Mouse (Mus musculus): ENCODE data around the gene Sdr39u1. TPM values are rescaled to one million over a fixed set of nuclear protein-coding genes. Genes with fewer than 3 reads are reported as not detected.

Gene Sdr39u1
- total RNA-seq, 1 experiment = 8.2 TPM

DNA sequence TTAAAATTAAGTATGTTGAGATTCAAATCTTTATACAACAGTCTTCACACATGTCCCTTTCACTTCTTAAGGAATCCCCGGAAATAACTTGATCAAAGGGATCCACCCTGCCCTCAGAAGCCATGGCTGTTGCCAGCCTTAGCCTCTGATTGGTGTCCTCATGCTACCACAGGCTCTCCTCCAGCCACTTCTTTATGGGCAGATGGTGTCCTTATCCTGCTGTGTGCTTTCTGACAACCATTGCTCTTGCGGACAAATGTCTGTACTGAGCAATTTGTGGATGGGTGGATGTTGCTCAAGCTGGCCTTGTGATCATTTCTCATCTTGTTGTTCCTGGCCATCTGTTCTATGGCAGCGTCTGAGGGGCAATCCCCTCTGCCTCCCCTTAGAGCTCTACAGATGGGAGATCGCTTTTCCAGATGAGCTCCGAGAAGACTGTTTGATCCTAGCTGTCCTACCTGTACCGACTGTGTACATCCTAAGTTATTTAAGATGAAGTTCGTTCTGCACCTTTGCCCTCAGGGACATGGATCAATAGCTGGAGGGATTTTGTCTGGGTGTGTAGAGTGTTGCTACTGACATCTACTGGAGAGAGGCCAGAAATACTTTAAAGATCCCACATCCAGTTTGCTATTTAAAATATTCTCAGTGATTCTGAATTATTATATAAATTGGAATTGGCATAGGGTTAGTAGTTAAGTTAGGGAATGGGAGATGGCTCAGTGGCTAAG, 40.1 kb upstream of the Sdr39u1 start:
- Histone ChIP-seq H3K27ac (ENCODE audit: insufficient read depth, low read depth, low read length, poor library complexity, severe bottlenecking) (no peak overlapping the region), H3K36me3 (ENCODE audit: control insufficient read depth, insufficient read depth, low read length, poor library complexity, severe bottlenecking) (no peaks in the 10 kb centered on the region), H3K9ac (ENCODE audit: insufficient read depth, low read depth, low read length, poor library complexity, severe bottlenecking) (no peak overlapping the region), H3K9me3 (ENCODE audit: control insufficient read depth, insufficient read depth, low read depth, low read length) (no peaks in the 10 kb centered on the region), H3K4me1 (ENCODE audit: control insufficient read depth in 2 of 2, insufficient read depth in 2 of 2, low read length in 2 of 2, poor library complexity in 1 of 2) (no peaks in the 10 kb centered on the region), H3K4me3 (ENCODE audit: insufficient read depth in 1 of 2, low read depth in 1 of 2, low read length in 2 of 2, poor library complexity in 1 of 2, severe bottlenecking in 1 of 2) (no peak overlapping the region)
- in situ Hi-C loops (cut with MboI; ENCODE audit: low sequenced_read_pairs in 2 of 2, unreplicated experiment in 2 of 2) = no loop called here
- TF ChIP-seq CHD2 (IDR thresholded peaks at IDR 0.05; ENCODE audit: low read depth, low read length) (no peak), ZC3H11A (IDR thresholded peaks at IDR 0.05; ENCODE audit: borderline replicate concordance, low read depth, low read length) (no peak), MAFK (IDR thresholded peaks at IDR 0.05; ENCODE audit: insufficient read depth, low read depth, low read length) (no peak), HCFC1 (IDR thresholded peaks at IDR 0.05; ENCODE audit: borderline replicate concordance, insufficient read depth, low read length) (no peak), ZNF384 (IDR thresholded peaks at IDR 0.05; ENCODE audit: low read depth, low read length) (no peak)
- DNase-seq (ENCODE audit: low read depth, low spot score) = no peak

DNA sequence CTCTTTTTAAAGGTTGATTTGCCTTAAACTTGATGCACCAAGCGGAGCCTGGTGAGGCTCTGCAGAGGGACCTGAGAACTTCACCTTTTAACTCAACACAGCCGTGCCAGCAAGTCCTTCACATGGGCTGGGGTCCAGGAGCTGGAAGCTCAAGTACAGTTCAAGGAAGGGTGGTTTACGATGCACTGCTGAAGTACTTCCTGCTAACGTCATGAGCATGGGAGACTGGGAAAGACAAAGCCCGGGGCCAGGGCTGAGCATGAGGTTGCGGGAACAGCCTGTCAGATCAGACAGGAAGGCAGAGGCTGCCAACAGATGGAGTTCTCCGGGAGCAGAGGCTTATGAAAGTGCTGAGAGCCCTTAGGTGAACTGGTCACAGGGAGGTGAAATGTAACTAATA, 33.5 kb upstream of the Sdr39u1 start:
- DNase-seq (ENCODE audit: low read depth, low spot score) = no peak
- Histone ChIP-seq H3K4me3 (ENCODE audit: insufficient read depth in 1 of 2, low read depth in 1 of 2, low read length in 2 of 2, poor library complexity in 1 of 2, severe bottlenecking in 1 of 2) (no peak overlapping the region), H3K36me3 (ENCODE audit: control insufficient read depth, insufficient read depth, low read length, poor library complexity, severe bottlenecking) (no peaks in the 10 kb centered on the region), H3K4me1 (ENCODE audit: control insufficient read depth in 2 of 2, insufficient read depth in 2 of 2, low read length in 2 of 2, poor library complexity in 1 of 2) (no peaks in the 10 kb centered on the region), H3K27ac (ENCODE audit: insufficient read depth, low read depth, low read length, poor library complexity, severe bottlenecking) (no peak overlapping the region), H3K9me3 (ENCODE audit: control insufficient read depth, insufficient read depth, low read depth, low read length) (no peaks in the 10 kb centered on the region), H3K9ac (ENCODE audit: insufficient read depth, low read depth, low read length, poor library complexity, severe bottlenecking) (no peak overlapping the region)
- in situ Hi-C loops (cut with MboI; ENCODE audit: low sequenced_read_pairs in 2 of 2, unreplicated experiment in 2 of 2) = no loop called here
- no peak for TF ChIP-seq ZNF384 (IDR thresholded peaks at IDR 0.05; ENCODE audit: low read depth, low read length)
- no peak for TF ChIP-seq HCFC1 (IDR thresholded peaks at IDR 0.05; ENCODE audit: borderline replicate concordance, insufficient read depth, low read length)
- no peak for TF ChIP-seq CHD2 (IDR thresholded peaks at IDR 0.05; ENCODE audit: low read depth, low read length)
- TF ChIP-seq ZC3H11A (IDR thresholded peaks at IDR 0.05; ENCODE audit: borderline replicate concordance, low read depth, low read length) = no peak
- no peak for TF ChIP-seq MAFK (IDR thresholded peaks at IDR 0.05; ENCODE audit: insufficient read depth, low read depth, low read length)

DNA sequence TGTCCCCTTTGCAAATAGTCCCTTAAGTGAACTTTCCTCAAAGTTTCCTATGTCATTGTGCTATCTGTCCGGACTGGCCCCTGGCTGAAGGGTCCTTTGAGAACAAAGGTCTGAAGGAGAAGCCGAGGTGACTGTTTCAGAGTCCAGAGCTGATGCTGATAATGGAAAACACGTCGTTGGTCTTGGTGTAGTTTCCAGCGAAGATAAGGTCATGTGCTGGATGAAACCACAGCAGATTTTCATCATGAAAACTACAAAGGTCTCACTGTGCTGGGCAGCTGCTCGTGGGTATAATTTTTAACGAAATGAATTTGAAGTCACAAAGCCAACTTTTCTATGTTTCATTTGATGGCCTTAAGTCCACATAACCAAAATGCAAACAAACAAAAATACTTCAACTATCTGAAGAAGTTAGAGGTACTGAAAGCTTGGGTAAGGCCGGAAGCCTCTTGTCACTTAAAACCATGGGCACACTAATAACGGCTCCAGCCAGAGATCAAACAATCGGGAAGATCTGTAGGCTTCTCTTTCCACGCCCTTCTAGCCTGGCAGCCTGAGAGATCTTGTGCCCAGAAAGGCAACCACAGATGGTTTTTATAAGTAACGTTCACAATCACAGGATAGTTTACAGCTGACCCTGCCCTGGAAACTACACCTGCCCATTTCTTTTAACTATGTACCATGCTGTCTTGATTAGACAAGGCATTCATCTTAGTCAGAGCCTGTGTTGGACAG, 29.3 kb upstream of the Sdr39u1 start:
- TF ChIP-seq ZNF384 (IDR thresholded peaks at IDR 0.05; ENCODE audit: low read depth, low read length) = no peak
- no peak for TF ChIP-seq HCFC1 (IDR thresholded peaks at IDR 0.05; ENCODE audit: borderline replicate concordance, insufficient read depth, low read length)
- no peak for TF ChIP-seq MAFK (IDR thresholded peaks at IDR 0.05; ENCODE audit: insufficient read depth, low read depth, low read length)
- H3K9me3 ChIP-seq (ENCODE audit: control insufficient read depth, insufficient read depth, low read depth, low read length) = no peaks in the 10 kb centered on the region
- H3K4me3 ChIP-seq (ENCODE audit: insufficient read depth in 1 of 2, low read depth in 1 of 2, low read length in 2 of 2, poor library complexity in 1 of 2, severe bottlenecking in 1 of 2) = no peak overlapping the region
- H3K4me1 ChIP-seq (ENCODE audit: control insufficient read depth in 2 of 2, insufficient read depth in 2 of 2, low read length in 2 of 2, poor library complexity in 1 of 2) = no peaks in the 10 kb centered on the region
- no peak overlapping the region for H3K27ac ChIP-seq (ENCODE audit: insufficient read depth, low read depth, low read length, poor library complexity, severe bottlenecking)
- in situ Hi-C loops (cut with MboI; ENCODE audit: low sequenced_read_pairs in 2 of 2, unreplicated experiment in 2 of 2) = no loop called here
- DNase-seq (ENCODE audit: low read depth, low spot score) = no peak
- no peak overlapping the region for H3K9ac ChIP-seq (ENCODE audit: insufficient read depth, low read depth, low read length, poor library complexity, severe bottlenecking)
- H3K36me3 ChIP-seq (ENCODE audit: control insufficient read depth, insufficient read depth, low read length, poor library complexity, severe bottlenecking) = no peaks in the 10 kb centered on the region

DNA sequence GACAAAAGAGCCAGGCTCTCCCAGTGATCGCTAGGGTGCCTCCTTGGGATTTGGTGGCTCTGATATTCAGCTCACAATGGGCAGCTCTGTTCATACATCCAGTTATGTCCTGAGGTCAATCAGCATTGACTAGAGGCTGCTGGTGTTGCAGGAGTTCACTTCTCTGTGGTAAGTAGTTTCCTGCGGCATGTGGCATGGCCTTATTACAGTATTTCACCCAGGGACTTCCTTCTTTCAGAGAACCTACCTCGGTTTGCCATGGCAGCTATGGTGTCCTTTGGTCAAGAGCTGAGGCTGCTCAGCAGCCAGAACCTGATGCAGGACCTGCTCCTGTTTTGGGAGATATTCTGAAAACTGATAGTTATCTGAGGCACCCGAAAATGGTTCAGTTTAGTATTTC, 26.8 kb upstream of the Sdr39u1 start:
- H3K9ac ChIP-seq (ENCODE audit: insufficient read depth, low read depth, low read length, poor library complexity, severe bottlenecking) = no peak overlapping the region
- H3K4me3 ChIP-seq (ENCODE audit: insufficient read depth in 1 of 2, low read depth in 1 of 2, low read length in 2 of 2, poor library complexity in 1 of 2, severe bottlenecking in 1 of 2) = no peak overlapping the region
- no peaks in the 10 kb centered on the region for H3K4me1 ChIP-seq (ENCODE audit: control insufficient read depth in 2 of 2, insufficient read depth in 2 of 2, low read length in 2 of 2, poor library complexity in 1 of 2)
- no peak for TF ChIP-seq CHD2 (IDR thresholded peaks at IDR 0.05; ENCODE audit: low read depth, low read length)
- no peak for TF ChIP-seq ZNF384 (IDR thresholded peaks at IDR 0.05; ENCODE audit: low read depth, low read length)
- TF ChIP-seq HCFC1 (IDR thresholded peaks at IDR 0.05; ENCODE audit: borderline replicate concordance, insufficient read depth, low read length) = no peak
- TF ChIP-seq ZC3H11A (IDR thresholded peaks at IDR 0.05; ENCODE audit: borderline replicate concordance, low read depth, low read length) = no peak
- no peak for TF ChIP-seq MAFK (IDR thresholded peaks at IDR 0.05; ENCODE audit: insufficient read depth, low read depth, low read length)
- DNase-seq (ENCODE audit: low read depth, low spot score) = no peak
- no peaks in the 10 kb centered on the region for H3K9me3 ChIP-seq (ENCODE audit: control insufficient read depth, insufficient read depth, low read depth, low read length)
- in situ Hi-C loops (cut with MboI; ENCODE audit: low sequenced_read_pairs in 2 of 2, unreplicated experiment in 2 of 2) = no loop called here
- no peak overlapping the region for H3K27ac ChIP-seq (ENCODE audit: insufficient read depth, low read depth, low read length, poor library complexity, severe bottlenecking)
- no peaks in the 10 kb centered on the region for H3K36me3 ChIP-seq (ENCODE audit: control insufficient read depth, insufficient read depth, low read length, poor library complexity, severe bottlenecking)
